Mouse (Mus musculus) left cerebral cortex, adult 18-20 months (tissue): Measurements from ENCODE around the gene Usp1. TPM values are rescaled to one million over a fixed set of nuclear protein-coding genes. Genes with fewer than 3 reads are reported as not detected.
"Not testable (repeated sequence)": the region's sequence is repeated elsewhere in the genome, so short reads cannot be mapped to it uniquely, and the experiment has no call there.

ENCODE experiments used
- DNase-seq, 2 experiments: peaks; one replicate each; pipeline ENCODE4 v3.0.0; 2021 to 2022; ENCODE audit warnings: low spot score in 2 of 2, mixed read lengths in 1 of 2
- total RNA-seq, 2 experiments: library from RNA; stranded (reverse); gene quantifications; 2 replicates each; pipeline ENCODE4 v1.2.3; 2021

Gene Usp1
- total RNA-seq, 2 experiments from 2014 or later = 24.1 to 26.1 TPM

GRCm38 (mm10) chr4:98978693-98979092 is 55.1 kb downstream of the Usp1 start:
- DNase-seq = no peak

- DNase-seq = not testable (repeated sequence)
Measured at GRCm38 (mm10) chr4:98979976-98980375, 56.4 kb downstream of the Usp1 start.

GRCm38 (mm10) chr4:98984701-98985100 is 61.1 kb downstream of the Usp1 start:
- DNase-seq = no peak

Other genes with a start within 250 kb of the Usp1 start
- under 1 TPM in 1 of 2 experiments, not detected in 1; 0.14 TPM for gene L1td1, start 197.1 kb upstream of the Usp1 start, total RNA-seq
- 1 to 10 TPM; 3.8 to 4.4 TPM for gene Kank4, start 106.3 kb upstream of the Usp1 start, total RNA-seq
- not detected for gene I0C0044D17Rik, start 100.0 kb upstream of the Usp1 start, total RNA-seq
- under 1 TPM; 0.58 to 0.73 TPM for gene Angptl3, start 107.1 kb downstream of the Usp1 start, total RNA-seq
- gene Dock7, start 197.1 kb downstream of the Usp1 start, total RNA-seq = 10 to 100 TPM; 33.2 to 38.3 TPM